Mouse (Mus musculus) adrenal gland, postnatal 14 days (tissue): ENCODE data around the gene Alg14. TPM values are rescaled to one million over a fixed set of nuclear protein-coding genes. Genes with fewer than 3 reads are reported as not detected.

Source experiments
- DNase-seq: peaks from one replicate; pipeline ENCODE4 v3.0.0; 2021; ENCODE audit warnings: mixed read lengths
- total RNA-seq: library from RNA; stranded (reverse); gene quantifications from 2 replicates; pipeline ENCODE4 v1.2.3, GENCODE M21; 2021

The Alg14 gene
- total RNA-seq, 1 experiment from 2014 or later, result 37.2 TPM

DNA sequence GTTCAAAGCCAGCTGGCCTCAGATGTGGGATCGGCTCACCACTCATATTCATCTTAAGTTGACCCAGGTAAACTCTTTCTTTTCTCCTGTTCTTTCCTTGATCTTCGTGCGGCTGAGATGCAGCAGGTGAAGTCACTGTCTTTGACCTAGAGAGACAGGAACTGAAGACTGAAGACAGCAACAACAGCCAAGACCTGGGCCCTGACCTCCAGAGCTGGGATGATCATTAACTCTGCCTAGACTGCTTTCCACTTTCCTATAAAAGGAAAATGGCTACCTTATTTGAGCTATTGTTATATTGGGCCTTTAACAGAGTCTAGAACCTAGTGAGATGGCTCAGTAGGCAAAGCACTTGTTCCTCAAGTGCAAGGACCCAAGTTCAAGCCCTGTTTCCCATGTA lies 116.8 kb downstream of the Alg14 start:
- DNase-seq, result no peak

DNA sequence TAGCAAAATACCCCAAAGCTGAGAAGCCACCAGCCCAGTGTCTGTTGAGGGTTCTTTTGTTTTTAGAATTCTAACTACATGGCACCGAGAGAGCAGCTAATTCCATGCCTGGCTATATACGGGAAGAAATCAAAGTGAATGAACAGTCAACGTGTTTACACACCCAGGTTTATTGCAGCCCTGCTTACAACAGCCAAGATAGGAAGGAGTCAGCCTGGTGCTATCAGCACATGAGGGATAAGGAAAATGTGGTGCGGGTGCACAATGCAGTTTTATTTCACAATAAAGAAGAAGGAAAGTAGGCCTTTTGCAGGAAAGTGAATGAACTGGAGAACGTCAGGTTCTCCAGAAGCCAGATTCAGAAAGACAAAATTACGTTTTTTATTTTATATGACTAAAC lies 119.9 kb downstream of the Alg14 start:
- DNase-seq, result no peak

Other genes starting within 250 kb of the Alg14 start
- 11.4 and 13.9 TPM in 2 replicates for gene Rwdd3, start 120.1 kb upstream of the Alg14 start, total RNA-seq
- gene Tmem56, start 8.7 kb upstream of the Alg14 start, total RNA-seq, result 24.9 and 35.0 TPM in 2 replicates
- 267 and 270 TPM in 2 replicates for gene Cnn3, start 134.7 kb downstream of the Alg14 start, total RNA-seq
- 14.6 TPM in 2 replicates for gene Slc44a3, start 240.6 kb downstream of the Alg14 start, total RNA-seq